Mouse (Mus musculus): ENCODE results near the gene Emg1. TPM values are rescaled to one million over a fixed set of nuclear protein-coding genes. Genes with fewer than 3 reads are reported as not detected.

Gene Emg1
- total RNA-seq (2022): 10 to 100 TPM; 50.1 to 57.2 (median 52.5) TPM

DNA sequence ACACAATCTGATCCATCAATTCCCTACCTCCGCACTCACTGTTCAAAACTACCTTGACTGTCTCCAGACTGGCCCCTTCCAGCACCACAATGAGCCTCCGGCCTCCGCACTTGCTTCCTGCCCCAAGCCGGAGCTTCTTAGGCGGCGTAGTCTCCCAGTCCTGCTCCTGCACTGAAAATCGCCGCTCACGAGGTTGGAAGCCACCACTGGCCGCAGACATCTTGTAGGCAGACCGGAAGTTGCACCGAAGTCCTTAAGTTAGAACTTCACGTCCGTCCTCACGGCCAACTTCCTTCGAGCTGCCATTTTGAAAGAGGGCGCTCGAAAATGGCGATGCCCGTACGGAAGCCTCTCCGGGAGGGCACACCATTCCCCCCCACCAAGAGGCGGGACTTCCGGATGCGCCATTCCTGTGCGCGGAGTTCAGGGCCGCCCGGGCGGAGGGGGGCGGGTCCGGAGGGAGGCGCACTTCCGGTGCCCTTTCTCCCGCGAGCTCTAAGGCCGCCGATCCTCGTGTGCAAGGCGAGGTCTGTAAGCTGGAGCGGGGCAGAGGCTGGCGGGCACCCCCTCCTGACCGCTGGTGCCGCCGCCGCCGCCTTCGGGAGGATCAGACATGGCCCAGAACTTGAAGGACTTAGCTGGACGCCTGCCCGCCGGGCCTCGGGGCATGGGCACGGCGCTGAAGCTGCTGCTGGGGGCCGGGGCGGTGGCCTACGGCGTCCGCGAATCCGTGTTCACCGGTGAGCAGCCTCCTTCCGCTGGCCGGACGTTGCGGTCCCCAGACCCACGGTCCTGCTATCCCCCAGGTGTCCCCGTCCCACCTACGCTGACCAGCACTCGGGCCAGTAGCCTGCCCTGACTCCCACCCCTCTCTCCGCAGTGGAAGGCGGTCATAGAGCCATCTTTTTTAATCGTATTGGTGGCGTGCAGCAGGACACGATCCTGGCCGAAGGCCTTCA, at the start of gene Emg1, which contains the start of gene Phb2:
TSS of gene Emg1 (minus strand) at position 355 of the 959 bp plus-strand sequence.
TSS of gene Phb2 (plus strand) at position 513 of the 959 bp plus-strand sequence.
- peak; percentile 96 for DNase-seq (ENCODE audit: low spot score in 2 of 2)

- DNase-seq (ENCODE audit: low spot score in 2 of 2): peak in 1 of 2 experiments; percentile 86
These were observed 47.3 kb upstream of the Emg1 start for GRCm38 (mm10) chr6:124759259-124759658.

GRCm38 (mm10) chr6:124758849-124759232, 46.9 kb upstream of the Emg1 start:
- no peak for DNase-seq (ENCODE audit: low spot score in 2 of 2)

DNA sequence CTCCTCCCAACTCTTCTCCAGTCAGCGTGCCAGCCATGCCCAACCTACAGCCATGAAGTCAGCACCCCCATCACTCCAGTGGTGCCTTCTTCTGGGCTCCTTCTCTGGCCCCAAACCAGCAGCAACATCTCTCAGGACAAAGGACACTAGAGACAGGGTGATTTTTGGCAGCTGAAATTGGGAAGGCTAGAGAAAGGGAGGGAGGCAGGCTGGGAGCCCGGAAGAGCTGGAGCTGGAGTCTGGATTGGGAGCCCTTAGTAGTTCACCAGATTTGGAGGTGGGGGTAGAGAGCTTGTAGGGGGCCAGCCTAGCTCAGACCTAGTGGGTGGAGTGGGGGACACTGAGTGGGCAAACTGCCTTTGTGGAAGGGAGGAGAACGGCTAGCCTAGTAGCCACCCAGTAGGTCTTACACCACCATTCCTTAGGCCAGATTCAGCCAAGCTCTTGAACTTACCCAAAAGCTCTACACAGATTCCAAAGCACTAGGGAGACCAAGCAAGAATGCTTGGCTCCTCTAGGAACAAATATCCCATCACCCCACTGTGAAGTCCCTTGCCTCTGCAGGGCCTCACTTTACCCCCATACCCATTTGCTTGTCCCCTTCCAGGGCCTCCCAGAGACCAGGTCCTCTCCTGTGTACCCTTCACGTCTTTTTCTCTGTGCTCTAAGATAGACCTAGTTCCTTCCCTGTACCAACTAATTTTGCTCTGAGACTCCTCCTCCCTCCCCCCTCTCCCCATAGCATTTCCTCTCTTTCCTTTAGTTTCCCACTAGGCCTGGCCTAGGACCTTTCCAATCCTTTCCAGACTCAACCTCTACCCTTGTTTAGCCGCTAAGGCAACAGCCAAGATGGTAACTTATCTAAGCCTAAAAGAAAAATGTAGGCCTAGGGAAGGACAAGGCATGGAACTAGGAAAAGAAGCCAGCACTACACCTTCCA, 46.2 kb upstream of the Emg1 start:
- DNase-seq (ENCODE audit: low spot score in 2 of 2): peak in 1 of 2 experiments; percentile 66

GRCm38 (mm10) chr6:124757351-124757880, 45.4 kb upstream of the Emg1 start:
- DNase-seq (ENCODE audit: low spot score in 2 of 2): no peak

GRCm38 (mm10) chr6:124756652-124757350, 44.8 kb upstream of the Emg1 start:
- peak in 1 of 2 experiments; percentile 75 for DNase-seq (ENCODE audit: low spot score in 2 of 2)

GRCm38 (mm10) chr6:124755831-124756595, 44.0 kb upstream of the Emg1 start, which contains the start of the genes Gm45234 and Atn1:
Gene Gm45234, minus strand, starts transcription at chr6:124756021.
Gene Atn1, minus strand, starts transcription at chr6:124756524.
- DNase-seq (ENCODE audit: low spot score in 2 of 2): no peak

DNA sequence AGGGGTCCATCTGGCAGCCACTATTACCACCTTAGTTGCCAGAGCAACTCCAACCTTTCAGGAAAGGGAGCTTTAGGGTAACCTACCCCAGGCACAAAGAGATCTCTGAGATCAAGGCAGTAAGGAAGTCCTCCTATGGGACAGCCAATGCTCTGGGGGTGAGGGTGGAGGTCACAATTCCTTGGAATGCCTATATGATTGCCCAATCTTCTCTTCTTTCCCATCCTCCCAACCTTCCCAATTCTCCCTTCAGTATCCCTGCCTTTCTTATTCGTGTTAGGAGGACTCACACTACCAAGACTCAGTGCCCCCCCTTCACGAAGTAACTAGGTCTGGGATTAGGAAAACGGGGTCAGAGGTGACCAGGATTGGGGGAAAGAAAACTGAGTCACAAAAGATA, 43.3 kb upstream of the Emg1 start:
- DNase-seq (ENCODE audit: low spot score in 2 of 2): no peak

GRCm38 (mm10) chr6:124753861-124754260, 41.9 kb upstream of the Emg1 start:
- DNase-seq (ENCODE audit: low spot score in 2 of 2): no peak

GRCm38 (mm10) chr6:124750405-124750804, 38.4 kb upstream of the Emg1 start:
- DNase-seq (ENCODE audit: low spot score in 2 of 2): no peak

- no peak for DNase-seq (ENCODE audit: low spot score in 2 of 2)
These were observed 35.0 kb upstream of the Emg1 start for GRCm38 (mm10) chr6:124746654-124747632.

DNA sequence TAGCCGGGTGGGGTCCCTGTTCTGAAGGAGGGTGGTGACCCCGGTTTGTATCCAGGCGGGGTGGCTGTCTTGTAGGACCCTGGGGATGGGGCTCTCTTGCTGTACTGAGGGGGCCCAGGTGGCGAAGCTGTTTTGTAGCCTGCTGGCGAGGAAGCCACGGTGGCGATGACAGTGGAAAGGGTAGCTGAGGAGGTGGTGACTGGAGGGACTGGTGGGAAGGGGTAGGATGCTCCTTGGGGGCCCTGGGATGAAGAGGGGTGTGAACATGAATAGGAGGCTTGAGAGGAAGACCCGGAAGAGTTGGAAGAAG, 34.3 kb upstream of the Emg1 start:
- no peak for DNase-seq (ENCODE audit: low spot score in 2 of 2)

DNA sequence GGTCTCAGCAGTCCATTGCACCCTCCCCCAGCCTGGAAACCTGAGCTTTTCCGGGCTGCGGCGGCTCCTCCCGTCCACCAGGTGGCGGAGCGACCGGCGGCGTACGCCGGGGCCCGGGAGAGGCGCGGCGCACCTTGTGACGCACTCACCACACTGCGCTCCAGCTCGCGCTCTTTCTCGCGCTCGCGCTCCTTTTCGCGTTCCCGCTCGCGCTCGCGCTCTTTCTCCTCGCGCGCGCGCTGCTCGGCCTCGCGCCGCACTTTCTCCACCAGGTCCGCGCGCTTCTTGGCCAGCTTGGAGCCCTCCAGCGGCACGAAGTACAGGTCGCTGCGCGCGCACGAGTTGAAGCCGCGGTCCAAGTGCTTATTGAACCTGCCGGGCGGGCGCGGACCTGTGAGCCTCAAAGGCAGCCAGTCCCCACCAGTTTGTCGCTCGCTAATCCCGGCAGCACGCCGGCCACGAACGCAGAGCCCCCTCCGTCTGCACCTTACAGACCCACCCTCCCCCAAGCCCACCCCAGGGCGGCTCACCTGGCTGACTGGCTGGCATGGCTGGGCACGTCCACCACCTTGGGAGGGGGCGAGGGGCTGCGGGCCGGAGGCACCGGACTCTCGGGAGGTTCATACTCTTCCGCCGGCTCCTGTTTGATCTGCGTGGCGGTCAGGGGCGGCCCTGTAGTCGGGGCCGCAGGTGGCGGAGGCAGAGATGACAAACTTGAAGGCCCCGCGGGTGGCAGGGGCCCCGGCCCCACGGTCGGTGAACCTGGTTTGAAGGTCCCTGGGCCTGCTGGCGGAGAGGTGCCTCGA, 33.7 kb upstream of the Emg1 start:
- peak; percentile 90 to 93 for DNase-seq (ENCODE audit: low spot score in 2 of 2)

GRCm38 (mm10) chr6:124744755-124745321, 32.9 kb upstream of the Emg1 start:
- no peak for DNase-seq (ENCODE audit: low spot score in 2 of 2)

- no peak for DNase-seq (ENCODE audit: low spot score in 2 of 2)
These were observed 31.7 kb upstream of the Emg1 start for GRCm38 (mm10) chr6:124743647-124744046.

- DNase-seq (ENCODE audit: low spot score in 2 of 2): no peak
These were observed 31.0 kb upstream of the Emg1 start for GRCm38 (mm10) chr6:124742839-124743514.

DNA sequence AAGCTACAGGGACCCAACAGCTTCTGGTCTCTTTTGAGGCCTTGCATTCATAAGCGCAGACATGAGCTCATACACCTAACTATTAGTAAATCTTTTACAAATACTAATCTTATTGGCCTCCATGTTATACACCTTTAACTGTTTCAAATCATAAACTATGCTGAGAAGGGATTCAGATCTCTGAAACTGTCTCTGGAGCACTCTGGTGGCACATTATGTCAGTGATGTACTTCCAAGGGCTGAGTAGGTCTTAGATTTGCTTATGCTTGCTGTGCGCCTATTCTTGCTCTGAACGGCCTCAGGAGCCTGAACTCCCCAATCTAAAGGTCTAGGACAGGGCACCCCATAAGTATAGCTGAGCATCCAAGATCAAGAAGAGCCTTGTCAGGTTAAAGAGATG, 29.9 kb upstream of the Emg1 start:
- no peak for DNase-seq (ENCODE audit: low spot score in 2 of 2)
